Mouse (Mus musculus): ENCODE measurements around the gene Gmds.

DNA sequence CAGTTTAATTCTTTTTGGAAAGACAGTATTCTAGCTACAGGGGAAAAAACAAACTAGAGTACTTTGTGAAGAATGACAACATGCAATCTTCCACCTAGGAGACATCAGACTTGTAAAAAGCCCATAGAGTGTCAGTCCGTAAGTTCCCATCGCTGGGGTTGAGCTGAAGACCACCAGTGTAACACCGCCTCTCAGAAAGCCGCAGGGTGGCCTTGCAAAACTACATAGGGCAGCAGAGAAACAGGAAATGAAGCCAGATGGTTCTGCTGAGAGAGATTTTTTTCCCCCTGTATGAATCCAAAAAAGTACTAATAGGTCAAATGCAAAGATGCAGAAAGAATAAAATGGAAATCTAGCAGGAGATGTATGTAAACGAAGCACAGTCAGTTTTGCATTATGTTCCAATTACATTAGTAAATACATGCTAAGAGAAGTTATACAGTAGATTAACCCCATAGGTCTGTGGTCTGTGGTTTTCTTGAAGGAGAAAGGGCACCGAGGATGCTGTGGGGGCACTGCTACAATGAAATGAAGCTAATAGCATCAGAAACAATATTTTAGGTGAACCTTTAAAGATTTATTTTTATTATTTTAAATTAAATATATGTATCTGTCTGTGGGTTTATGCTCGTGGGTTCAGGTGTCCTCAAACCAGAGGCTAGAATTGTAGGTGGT lies 250.1 kb downstream of the Gmds start:
- TF ChIP-seq POLR2A (IDR thresholded peaks at IDR 0.05; ENCODE audit: insufficient read depth, low read length) (no peak), CTCF (IDR thresholded peaks at IDR 0.05; ENCODE audit: low read depth, low read length) (no peak), EP300 (IDR thresholded peaks at IDR 0.05; ENCODE audit: insufficient read depth, low read depth, low read length) (no peak)

All from ES-Bruce4 (cell line).